Mouse (Mus musculus): ENCODE measurements around the gene Arid5b. TPM values are rescaled to one million over a fixed set of nuclear protein-coding genes. Genes with fewer than 3 reads are reported as not detected.

Gene Arid5b
- polyA plus RNA-seq, 1 experiment from 2014 or later = 15.3 TPM

DNA sequence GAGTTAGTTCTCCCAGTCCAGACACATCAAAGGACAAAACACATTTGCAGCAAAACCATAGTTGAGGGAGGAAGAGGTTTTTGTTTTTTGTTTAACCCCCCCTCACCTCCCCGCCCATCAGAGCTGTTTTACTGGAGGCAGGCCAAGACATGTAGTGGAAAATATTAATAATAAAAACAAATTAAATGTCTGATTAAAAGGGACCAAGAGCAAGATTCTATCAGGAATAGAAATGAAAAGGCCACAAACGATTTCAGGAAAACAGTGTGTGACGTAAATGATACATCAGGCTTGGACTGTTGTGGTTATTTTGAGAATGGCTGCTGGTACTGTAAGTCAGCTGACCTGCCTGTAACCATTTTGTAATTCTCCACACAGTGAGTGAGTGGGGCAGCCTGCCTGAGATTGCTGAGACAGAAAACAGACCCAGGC lies 85.7 kb downstream of the Arid5b start:
- Histone ChIP-seq H3K9ac (ENCODE audit: low read depth, low read length) (no peak overlapping the region), H3K27me3 (replicated peaks; ENCODE audit: control insufficient read depth, insufficient read depth, low read length) (no peaks in the 10 kb centered on the region), H3K4me2 (no peak overlapping the region), H3K9me3 (ENCODE audit: control insufficient read depth, low read length) (no peaks in the 10 kb centered on the region), H3K36me3 (ENCODE audit: control insufficient read depth, insufficient read depth, low read length) (no peaks in the 10 kb centered on the region), H3K27ac (ENCODE audit: low read depth, low read length) (no peak overlapping the region), H3K4me1 (replicated peaks; ENCODE audit: control insufficient read depth, insufficient read depth, low read length) (no peaks in the 10 kb centered on the region), H3K4me3 (ENCODE audit: low read depth, low read length) (no peak overlapping the region)
- ATAC-seq (replicated peaks; ENCODE audit: low FRiP score) = no peak
- WGBS = 52% methylated on average over 3 of the region's 3 CpGs
- no peak for DNase-seq (ENCODE audit: low spot score)

DNA sequence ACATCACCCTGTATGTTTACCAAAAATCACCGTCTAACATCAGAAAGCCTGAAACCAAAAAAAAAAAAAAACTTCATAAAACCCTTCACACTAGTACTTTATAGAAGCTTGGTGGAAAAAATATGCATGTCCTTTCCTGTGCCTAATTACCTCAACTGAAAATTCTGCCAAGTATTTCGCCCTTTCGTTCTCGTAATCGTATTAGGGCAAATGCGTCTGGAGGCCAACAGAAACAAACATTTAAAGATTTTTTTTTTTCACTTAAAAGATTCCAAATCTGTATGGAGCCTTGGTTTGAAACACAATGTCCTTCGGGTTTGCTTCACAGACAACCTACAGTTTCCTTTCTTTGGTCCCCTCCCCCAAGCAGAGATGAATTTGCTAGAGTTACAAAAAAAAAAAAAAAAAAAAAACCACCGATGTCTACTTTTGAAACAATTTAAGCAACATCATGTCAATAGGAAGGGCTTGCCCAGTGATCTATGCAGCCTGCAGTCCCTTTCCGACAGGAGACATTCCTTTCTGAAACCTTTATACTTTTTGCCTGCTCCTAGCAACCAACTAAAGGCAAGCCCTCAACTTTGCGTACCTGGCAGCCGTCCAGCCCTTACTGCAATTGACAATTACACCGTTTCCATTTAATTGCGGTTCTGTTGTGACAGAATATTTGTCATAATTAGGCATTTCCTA lies 86.7 kb downstream of the Arid5b start:
- H3K4me3 ChIP-seq (ENCODE audit: low read depth, low read length) = no peak overlapping the region
- H3K27me3 ChIP-seq (replicated peaks; ENCODE audit: control insufficient read depth, insufficient read depth, low read length) = no peaks in the 10 kb centered on the region
- H3K36me3 ChIP-seq (ENCODE audit: control insufficient read depth, insufficient read depth, low read length) = no peaks in the 10 kb centered on the region
- no peaks in the 10 kb centered on the region for H3K4me1 ChIP-seq (replicated peaks; ENCODE audit: control insufficient read depth, insufficient read depth, low read length)
- DNase-seq (ENCODE audit: low spot score) (no peak), ATAC-seq (replicated peaks; ENCODE audit: low FRiP score) (no peak)
- H3K4me2 ChIP-seq = no peak overlapping the region
- no peaks in the 10 kb centered on the region for H3K9me3 ChIP-seq (ENCODE audit: control insufficient read depth, low read length)
- no peak overlapping the region for H3K9ac ChIP-seq (ENCODE audit: low read depth, low read length)
- H3K27ac ChIP-seq (ENCODE audit: low read depth, low read length) = no peak overlapping the region
- 65% methylated on average over 13 of the region's 13 CpGs for WGBS

DNA sequence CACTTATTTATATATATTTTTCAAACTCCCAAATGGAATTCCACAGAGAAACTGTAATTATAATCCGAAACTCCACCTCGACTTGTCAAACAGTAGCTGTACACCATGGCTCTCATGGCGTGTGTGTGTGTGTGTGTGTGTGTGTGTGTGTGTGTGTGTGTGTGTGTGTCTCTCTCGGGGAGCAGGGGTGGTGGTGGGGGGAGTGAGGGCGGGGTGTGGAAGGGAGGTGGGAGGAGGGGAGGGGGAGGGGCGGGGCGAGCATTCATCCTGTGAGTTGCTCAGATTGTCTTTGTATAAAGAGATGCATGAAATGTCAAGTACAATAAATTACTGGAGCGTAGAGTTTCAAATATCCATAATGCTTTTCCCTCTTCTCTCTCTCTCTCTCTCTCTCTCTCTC lies 87.4 kb downstream of the Arid5b start:
- 80% methylated on average over 6 of the region's 8 CpGs for WGBS
- Histone ChIP-seq H3K9ac (ENCODE audit: low read depth, low read length) (no peak overlapping the region), H3K9me3 (ENCODE audit: control insufficient read depth, low read length) (no peaks in the 10 kb centered on the region), H3K4me1 (replicated peaks; ENCODE audit: control insufficient read depth, insufficient read depth, low read length) (no peaks in the 10 kb centered on the region), H3K27me3 (replicated peaks; ENCODE audit: control insufficient read depth, insufficient read depth, low read length) (no peaks in the 10 kb centered on the region), H3K36me3 (ENCODE audit: control insufficient read depth, insufficient read depth, low read length) (no peaks in the 10 kb centered on the region), H3K4me2 (no peak overlapping the region), H3K4me3 (ENCODE audit: low read depth, low read length) (no peak overlapping the region), H3K27ac (ENCODE audit: low read depth, low read length) (no peak overlapping the region)
- DNase-seq (ENCODE audit: low spot score) (no peak), ATAC-seq (replicated peaks; ENCODE audit: low FRiP score) (no peak)

GRCm38 (mm10) chr10:68189847-68190246 lies 88.7 kb downstream of the Arid5b start:
- Histone ChIP-seq H3K27me3 (replicated peaks; ENCODE audit: control insufficient read depth, insufficient read depth, low read length) (no peaks in the 10 kb centered on the region), H3K27ac (ENCODE audit: low read depth, low read length) (no peak overlapping the region), H3K36me3 (ENCODE audit: control insufficient read depth, insufficient read depth, low read length) (no peaks in the 10 kb centered on the region), H3K4me1 (replicated peaks; ENCODE audit: control insufficient read depth, insufficient read depth, low read length) (no peaks in the 10 kb centered on the region), H3K9ac (ENCODE audit: low read depth, low read length) (no peak overlapping the region), H3K9me3 (ENCODE audit: control insufficient read depth, low read length) (no peaks in the 10 kb centered on the region), H3K4me2 (no peak overlapping the region), H3K4me3 (ENCODE audit: low read depth, low read length) (no peak overlapping the region)
- WGBS = 88% methylated on average over 3 of the region's 3 CpGs
- DNase-seq (ENCODE audit: low spot score) (no peak), ATAC-seq (replicated peaks; ENCODE audit: low FRiP score) (no peak)

DNA sequence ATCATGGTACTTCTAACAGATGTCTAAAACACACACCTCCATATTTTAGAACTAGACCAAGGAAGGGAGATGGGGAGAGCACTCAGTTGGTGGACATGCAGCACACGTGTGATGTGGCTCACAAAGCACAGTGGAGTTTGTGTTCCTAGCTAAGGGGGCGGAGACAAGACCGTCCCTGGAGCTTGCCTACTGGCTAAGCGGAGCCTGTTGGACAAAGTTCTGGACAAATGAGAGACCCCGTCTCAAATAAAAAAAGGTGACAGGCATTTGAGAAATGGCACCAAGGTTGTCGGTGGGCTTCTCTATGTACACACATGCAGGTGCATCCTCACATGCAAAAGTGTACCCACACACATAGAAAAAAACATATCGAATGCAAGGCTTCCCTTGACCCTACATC lies 95.4 kb downstream of the Arid5b start:
- Histone ChIP-seq H3K4me2 (no peak overlapping the region), H3K36me3 (ENCODE audit: control insufficient read depth, insufficient read depth, low read length) (no peaks in the 10 kb centered on the region), H3K4me3 (ENCODE audit: low read depth, low read length) (no peak overlapping the region), H3K9me3 (ENCODE audit: control insufficient read depth, low read length) (no peaks in the 10 kb centered on the region), H3K27ac (ENCODE audit: low read depth, low read length) (no peak overlapping the region), H3K4me1 (replicated peaks; ENCODE audit: control insufficient read depth, insufficient read depth, low read length) (peaks cover 3% of the 10 kb centered on the region; the same call in 1 of the 2 replicates), H3K9ac (ENCODE audit: low read depth, low read length) (no peak overlapping the region), H3K27me3 (replicated peaks; ENCODE audit: control insufficient read depth, insufficient read depth, low read length) (no peaks in the 10 kb centered on the region)
- no peak for ATAC-seq (replicated peaks; ENCODE audit: low FRiP score)
- WGBS = 87% methylated on average over 7 of the region's 7 CpGs
- no peak for DNase-seq (ENCODE audit: low spot score)

DNA sequence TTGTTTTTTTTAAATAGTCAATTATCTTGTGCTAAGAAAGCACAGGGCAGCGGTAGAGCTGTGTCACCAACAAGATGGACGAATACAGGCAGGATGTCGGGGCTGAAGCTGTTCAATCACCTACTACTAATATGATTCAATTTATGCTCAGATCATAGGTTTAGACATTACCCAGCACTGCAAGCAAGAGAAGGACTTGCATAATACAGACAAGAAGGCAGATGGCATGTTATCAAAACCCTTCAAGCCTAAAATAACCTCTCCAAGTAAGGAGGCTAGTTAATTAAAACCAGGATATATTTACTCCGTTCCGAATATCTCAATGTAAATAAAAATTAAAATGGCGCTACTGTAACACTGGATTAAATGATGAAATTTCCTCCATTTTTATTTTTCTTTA lies 96.3 kb downstream of the Arid5b start:
- ATAC-seq (replicated peaks; ENCODE audit: low FRiP score) = no peak
- Histone ChIP-seq H3K27ac (ENCODE audit: low read depth, low read length) (no peak overlapping the region), H3K4me2 (no peak overlapping the region), H3K4me3 (ENCODE audit: low read depth, low read length) (no peak overlapping the region), H3K9me3 (ENCODE audit: control insufficient read depth, low read length) (no peaks in the 10 kb centered on the region), H3K4me1 (replicated peaks; ENCODE audit: control insufficient read depth, insufficient read depth, low read length) (peaks cover 3% of the 10 kb centered on the region; the same call in 1 of the 2 replicates), H3K27me3 (replicated peaks; ENCODE audit: control insufficient read depth, insufficient read depth, low read length) (no peaks in the 10 kb centered on the region), H3K36me3 (ENCODE audit: control insufficient read depth, insufficient read depth, low read length) (no peaks in the 10 kb centered on the region), H3K9ac (ENCODE audit: low read depth, low read length) (no peak overlapping the region)
- 84% methylated on average over 6 of the region's 6 CpGs for WGBS
- DNase-seq (ENCODE audit: low spot score) = no peak

DNA sequence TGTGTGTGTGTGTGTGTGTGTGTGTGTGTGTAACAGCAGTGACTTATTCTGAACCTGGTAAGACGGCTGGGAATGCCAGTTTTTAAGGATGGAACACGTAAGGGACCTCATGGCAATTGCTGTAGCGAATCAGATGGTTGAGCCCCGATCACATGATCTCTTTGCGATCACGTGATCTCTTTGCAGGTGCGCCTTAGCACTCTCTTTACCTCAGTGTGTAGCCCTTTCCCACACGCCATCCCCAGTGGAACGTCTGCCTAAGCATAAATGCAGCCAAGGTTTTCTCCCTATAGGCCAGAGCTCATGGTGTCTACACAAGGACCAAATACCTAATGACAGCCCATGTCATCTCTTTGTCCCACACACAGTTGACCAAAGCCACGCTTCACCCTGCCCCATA lies 97.4 kb downstream of the Arid5b start:
- WGBS = 94% methylated on average over 10 of the region's 10 CpGs
- Histone ChIP-seq H3K36me3 (ENCODE audit: control insufficient read depth, insufficient read depth, low read length) (no peaks in the 10 kb centered on the region), H3K4me1 (replicated peaks; ENCODE audit: control insufficient read depth, insufficient read depth, low read length) (peaks cover 3% of the 10 kb centered on the region; the same call in 1 of the 2 replicates), H3K27ac (ENCODE audit: low read depth, low read length) (no peak overlapping the region), H3K4me2 (no peak overlapping the region), H3K9ac (ENCODE audit: low read depth, low read length) (no peak overlapping the region), H3K9me3 (ENCODE audit: control insufficient read depth, low read length) (no peaks in the 10 kb centered on the region), H3K27me3 (replicated peaks; ENCODE audit: control insufficient read depth, insufficient read depth, low read length) (no peaks in the 10 kb centered on the region), H3K4me3 (ENCODE audit: low read depth, low read length) (no peak overlapping the region)
- no peak for DNase-seq (ENCODE audit: low spot score)
- no peak for ATAC-seq (replicated peaks; ENCODE audit: low FRiP score)

DNA sequence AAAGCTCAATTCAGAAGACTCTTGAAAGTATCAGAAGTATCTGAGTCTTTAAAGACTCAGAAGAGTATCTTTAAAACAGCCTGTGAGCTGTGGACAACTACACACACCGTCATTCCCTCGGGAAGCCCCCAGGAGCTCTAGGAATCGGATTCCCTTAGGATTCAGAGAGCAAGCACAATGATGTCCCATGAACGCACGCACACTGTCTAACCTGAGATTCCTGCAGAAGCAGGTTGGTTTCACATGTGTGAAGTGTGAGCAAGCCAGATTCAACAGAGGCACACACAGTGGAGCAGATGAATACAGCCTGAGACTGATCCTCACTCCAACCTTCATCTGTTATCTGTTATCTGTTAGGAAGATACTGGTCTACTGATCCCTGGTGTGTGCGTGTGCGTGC lies 97.8 kb downstream of the Arid5b start:
- H3K36me3 ChIP-seq (ENCODE audit: control insufficient read depth, insufficient read depth, low read length) = no peaks in the 10 kb centered on the region
- no peak for DNase-seq (ENCODE audit: low spot score)
- no peak overlapping the region for H3K4me2 ChIP-seq
- ATAC-seq (replicated peaks; ENCODE audit: low FRiP score) = no peak
- 90% methylated on average over 7 of the region's 7 CpGs for WGBS
- H3K9ac ChIP-seq (ENCODE audit: low read depth, low read length) = no peak overlapping the region
- H3K9me3 ChIP-seq (ENCODE audit: control insufficient read depth, low read length) = no peaks in the 10 kb centered on the region
- H3K27me3 ChIP-seq (replicated peaks; ENCODE audit: control insufficient read depth, insufficient read depth, low read length) = no peaks in the 10 kb centered on the region
- H3K4me1 ChIP-seq (replicated peaks; ENCODE audit: control insufficient read depth, insufficient read depth, low read length) = peaks cover 3% of the 10 kb centered on the region; the same call in 1 of the 2 replicates
- no peak overlapping the region for H3K27ac ChIP-seq (ENCODE audit: low read depth, low read length)
- no peak overlapping the region for H3K4me3 ChIP-seq (ENCODE audit: low read depth, low read length)

DNA sequence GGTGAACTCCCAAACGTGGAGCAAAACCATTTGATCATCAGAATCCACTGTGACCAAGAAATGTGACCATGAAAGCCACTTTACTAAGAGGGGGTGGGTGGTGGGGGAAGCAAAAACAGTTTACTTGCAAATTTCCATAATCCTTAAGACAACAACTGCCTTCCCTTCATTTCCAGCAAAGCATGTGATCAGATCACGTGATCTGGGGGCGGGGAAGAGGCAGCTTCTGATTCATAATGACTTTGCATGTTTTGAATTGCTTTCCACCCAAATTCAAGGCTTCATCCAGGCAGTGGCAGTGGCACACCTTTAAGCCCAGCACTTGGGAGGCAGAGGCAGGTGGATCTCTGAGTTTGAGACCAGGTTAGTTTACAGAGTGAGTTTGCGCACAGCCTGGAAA lies 98.4 kb downstream of the Arid5b start:
- 74% methylated on average over 4 of the region's 4 CpGs for WGBS
- DNase-seq (ENCODE audit: low spot score) (no peak), ATAC-seq (replicated peaks; ENCODE audit: low FRiP score) (no peak)
- no peak overlapping the region for H3K4me3 ChIP-seq (ENCODE audit: low read depth, low read length)
- H3K27ac ChIP-seq (ENCODE audit: low read depth, low read length) = no peak overlapping the region
- no peaks in the 10 kb centered on the region for H3K27me3 ChIP-seq (replicated peaks; ENCODE audit: control insufficient read depth, insufficient read depth, low read length)
- H3K4me2 ChIP-seq = no peak overlapping the region
- no peak overlapping the region for H3K9ac ChIP-seq (ENCODE audit: low read depth, low read length)
- H3K36me3 ChIP-seq (ENCODE audit: control insufficient read depth, insufficient read depth, low read length) = no peaks in the 10 kb centered on the region
- H3K9me3 ChIP-seq (ENCODE audit: control insufficient read depth, low read length) = no peaks in the 10 kb centered on the region
- peaks cover 3% of the 10 kb centered on the region; the same call in 1 of the 2 replicates for H3K4me1 ChIP-seq (replicated peaks; ENCODE audit: control insufficient read depth, insufficient read depth, low read length)
